Mouse (Mus musculus) gastrocnemius, adult 2 months (tissue): ENCODE data around the gene Carhsp1. TPM values are rescaled to one million over a fixed set of nuclear protein-coding genes. Genes with fewer than 3 reads are reported as not detected.

Experiments
- DNase-seq: peaks from one replicate; pipeline ENCODE4 v3.0.0; 2022
- H3K27ac ChIP-seq: fragments of 200-600 bp; 2 replicates; pipeline ENCODE4 v1.8.1; 2022; ENCODE audit warnings: mild to moderate bottlenecking
- H3K4me3 ChIP-seq: fragments of 200-600 bp; 2 replicates; pipeline ENCODE4 v1.8.1; 2022; ENCODE audit warnings: mild to moderate bottlenecking, moderate library complexity
- CTCF ChIP-seq: fragments of 200-600 bp; IDR thresholded peaks from 2 replicates; pipeline ENCODE4 v1.8.1; 2022; ENCODE audit warnings: antibody characterized with exemption, mild to moderate bottlenecking, moderate library complexity
- intact Hi-C: fragments of 180-260 bp; cut with DNase I; formaldehyde crosslinking; loops from one replicate; pipeline ENCODE4 v1.15.1; 2025
- total RNA-seq, 2 experiments: library from RNA; stranded (reverse); gene quantifications; 2 replicates each; pipeline ENCODE4 v1.2.3; 2021

Carhsp1 gene
- total RNA-seq, 2 experiments from 2014 or later, result 5.8 to 8.7 TPM

DNA sequence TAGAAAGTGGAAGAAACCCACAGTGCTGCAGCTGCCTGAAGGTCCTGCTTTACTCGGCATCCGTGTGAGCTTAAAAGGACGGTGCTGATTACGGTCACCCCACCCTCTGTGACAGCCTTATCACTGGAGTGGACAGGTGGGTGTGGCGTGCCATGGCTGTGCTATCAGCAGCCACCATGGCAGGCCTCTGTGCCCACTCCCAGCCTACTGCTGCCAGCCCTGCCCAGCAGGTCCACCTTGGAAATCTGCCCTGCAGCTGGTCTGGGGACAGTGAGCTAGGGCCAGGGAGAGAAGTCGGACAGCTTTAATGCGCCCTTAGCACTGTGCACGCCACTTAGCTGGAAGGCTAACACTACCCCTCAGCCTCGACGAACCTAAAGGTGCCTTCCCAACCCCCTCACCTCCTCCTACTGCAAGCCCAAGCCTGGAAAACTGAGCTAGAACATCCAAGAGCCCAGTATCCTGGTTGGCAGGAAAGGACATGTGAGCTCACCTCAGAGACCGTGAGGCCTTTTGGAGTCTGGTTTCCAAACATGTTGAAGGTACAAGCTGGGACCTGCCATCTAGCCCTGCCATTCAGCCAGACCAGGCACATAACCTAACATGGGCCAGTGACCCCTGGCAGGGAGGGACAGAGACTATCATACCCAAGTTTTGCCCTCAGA is 15.0 kb upstream of the Carhsp1 start:
- H3K27ac ChIP-seq, result no peak overlapping the region
- no peak for TF ChIP-seq CTCF
- intact Hi-C loops, result loop anchor here (1.0 kb wide), 2 partner anchors 82 to 182 kb away; no protein-coding TSS in a partner anchor

DNA sequence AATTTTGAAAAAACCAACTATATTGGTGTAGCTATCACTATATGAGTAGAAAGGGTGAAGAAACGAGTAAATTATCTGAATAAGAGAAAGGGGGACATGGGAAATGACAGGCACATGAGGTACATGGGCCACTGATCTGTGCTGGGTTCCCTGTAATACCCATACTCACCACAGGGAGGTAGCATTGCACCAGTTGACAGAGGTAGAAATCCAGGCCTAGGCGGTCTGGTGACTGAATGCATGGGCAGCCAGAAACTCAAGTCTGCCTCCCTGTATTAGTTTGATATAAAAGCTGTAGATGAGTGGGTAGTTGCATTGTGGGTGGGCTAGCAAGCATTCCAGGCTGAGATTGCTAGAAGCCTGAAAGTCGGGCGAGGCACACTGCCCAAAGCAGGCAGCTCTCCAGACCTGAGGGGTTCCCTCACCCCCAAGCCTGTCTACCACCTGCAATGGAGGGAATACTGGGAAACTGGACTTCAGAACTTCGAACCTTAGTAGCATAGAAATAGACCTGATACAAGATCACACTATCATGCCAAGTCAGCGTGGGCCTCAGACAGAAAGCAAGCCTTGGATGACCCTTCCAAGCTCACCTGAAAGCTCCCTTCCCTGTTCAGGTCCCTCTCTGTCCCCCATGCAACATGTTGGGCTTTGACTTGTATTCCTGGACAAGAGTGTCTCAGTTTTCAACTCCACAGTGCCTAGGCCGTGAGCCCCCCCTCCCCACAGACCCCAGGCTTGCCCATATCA is 14.3 kb upstream of the Carhsp1 start:
- peak; percentile 99 for TF ChIP-seq CTCF
- no peak overlapping the region for H3K27ac ChIP-seq
- no peak overlapping the region for H3K4me3 ChIP-seq
- intact Hi-C loops, result loop anchor here (1.0 kb wide), 2 partner anchors 83 to 183 kb away; no protein-coding TSS in a partner anchor
- DNase-seq, result peak; percentile 81

More for the DNA sequence above, 15.0 kb upstream of the Carhsp1 start:
- peak; percentile 46 for DNase-seq
- no peak overlapping the region for H3K4me3 ChIP-seq

DNA sequence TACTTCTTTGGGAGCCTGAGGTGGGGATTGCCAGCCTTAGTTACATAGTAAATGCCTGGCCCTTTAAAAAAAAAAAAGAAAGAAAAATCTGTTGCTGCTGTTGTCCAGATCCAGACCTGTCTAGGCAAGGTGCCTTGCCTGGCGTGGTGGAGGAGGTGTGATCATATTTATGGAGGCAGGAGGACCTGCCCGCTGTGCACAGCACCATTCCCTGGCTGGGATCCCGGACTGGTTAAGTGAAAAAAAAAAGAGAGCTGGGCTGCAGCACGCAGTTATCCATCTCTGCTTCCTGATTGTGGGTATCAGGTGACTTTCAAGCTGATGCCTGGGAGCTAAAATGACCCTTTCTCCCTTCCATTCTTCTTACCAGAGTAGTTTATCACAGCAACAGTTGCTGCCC is 13.1 kb upstream of the Carhsp1 start:
- intact Hi-C loops, result no loop called here
- DNase-seq, result no peak
- H3K27ac ChIP-seq, result no peak overlapping the region
- H3K4me3 ChIP-seq, result no peak overlapping the region
- no peak for TF ChIP-seq CTCF

DNA sequence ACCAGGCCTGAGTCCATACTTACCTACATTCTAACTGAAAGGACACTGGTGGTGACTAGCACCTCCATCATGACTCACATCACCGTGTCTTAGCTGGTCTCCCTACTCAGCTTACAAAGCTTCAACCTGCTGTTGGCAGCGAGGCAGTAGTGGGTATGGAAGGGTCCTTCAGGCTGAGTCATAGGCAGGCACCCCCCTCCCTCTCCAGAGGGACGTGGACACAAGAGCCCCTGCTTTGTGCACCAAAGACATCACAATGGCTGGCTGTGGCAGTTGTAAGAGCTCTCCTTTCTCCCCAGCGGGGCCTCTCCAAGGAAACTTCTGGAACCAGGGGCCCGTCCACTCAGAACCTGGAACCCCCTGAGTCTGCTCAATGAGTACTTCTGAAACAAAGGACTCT is 8.5 kb upstream of the Carhsp1 start, which contains the start of gene Gm5767:
Gm5767 (plus strand) TSS at position 301 of the 400 bp plus-strand sequence.
- H3K4me3 ChIP-seq, result no peak within 1 kb of the TSS
- no peak for DNase-seq
- H3K27ac ChIP-seq, result no peak within 1 kb of the TSS
- intact Hi-C loops, result no loop called here
- no peak for TF ChIP-seq CTCF

DNA sequence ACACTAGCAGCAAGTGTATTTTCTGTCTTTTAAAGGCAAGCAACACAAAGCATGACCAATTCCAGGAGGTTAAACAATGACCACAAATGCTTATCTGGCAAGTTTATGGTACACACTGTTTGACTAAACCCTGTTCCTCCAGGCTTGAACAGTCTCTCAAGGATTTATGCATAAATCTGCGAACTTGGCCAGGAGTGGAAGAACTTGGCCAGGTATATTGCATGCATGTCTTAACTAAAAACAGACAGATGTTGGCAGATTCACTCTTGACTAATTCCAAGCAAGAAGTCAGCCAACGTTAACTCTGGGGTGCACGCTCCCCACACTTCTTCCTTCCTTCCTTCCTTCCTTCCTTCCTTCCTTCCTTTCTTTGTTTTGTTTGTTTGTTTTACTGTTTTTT is 7.8 kb upstream of the Carhsp1 start:
- Histone ChIP-seq H3K4me3 (no peak overlapping the region), H3K27ac (no peak overlapping the region)
- intact Hi-C loops, result no loop called here
- TF ChIP-seq CTCF, result no peak
- no peak for DNase-seq

DNA sequence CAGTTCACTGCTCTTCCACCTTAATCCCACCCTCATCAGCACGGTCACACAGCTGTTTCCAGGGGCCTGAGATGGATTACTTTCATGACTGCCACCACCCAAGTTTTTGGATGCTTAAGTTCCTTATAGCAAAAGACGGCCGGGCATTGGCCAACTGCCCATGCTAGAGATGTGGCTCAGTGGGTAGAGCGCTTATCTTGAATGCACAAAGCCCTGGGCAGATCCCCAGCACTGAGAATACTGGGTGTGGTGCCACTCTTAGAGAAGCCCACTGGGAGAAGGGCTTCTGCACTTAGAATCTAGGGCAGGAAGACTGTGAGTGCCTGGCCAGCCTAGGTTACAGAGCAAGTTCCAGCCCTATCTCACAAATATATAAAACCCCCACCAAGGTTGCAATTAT is 6.7 kb upstream of the Carhsp1 start:
- intact Hi-C loops, result no loop called here

DNA sequence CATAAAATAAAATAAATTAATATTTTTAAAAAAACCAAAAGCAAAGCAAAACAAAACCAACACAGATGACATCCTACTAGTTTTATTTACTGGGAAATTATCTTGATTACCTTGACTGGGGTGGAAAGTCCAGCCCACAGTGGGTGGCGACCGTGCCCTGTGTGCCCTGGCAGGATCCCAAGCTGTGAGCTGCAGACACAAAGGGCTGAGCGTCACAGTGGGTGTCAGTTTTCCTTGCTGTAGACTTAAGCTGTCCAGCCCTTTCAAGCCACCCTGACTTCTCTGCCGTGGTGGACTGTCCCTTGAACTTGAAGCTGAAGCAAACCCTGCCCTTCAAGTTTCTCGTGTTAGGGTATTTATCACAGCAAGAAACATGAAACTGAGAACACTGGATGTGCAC is 6.1 kb upstream of the Carhsp1 start:
- intact Hi-C loops, result no loop called here
- H3K4me3 ChIP-seq, result no peak overlapping the region
- DNase-seq, result no peak
- no peak for TF ChIP-seq CTCF
- no peak overlapping the region for H3K27ac ChIP-seq

More for the DNA sequence above, 6.7 kb upstream of the Carhsp1 start:
- no peak for TF ChIP-seq CTCF
- Histone ChIP-seq H3K4me3 (no peak overlapping the region), H3K27ac (no peak overlapping the region)
- DNase-seq, result no peak

DNA sequence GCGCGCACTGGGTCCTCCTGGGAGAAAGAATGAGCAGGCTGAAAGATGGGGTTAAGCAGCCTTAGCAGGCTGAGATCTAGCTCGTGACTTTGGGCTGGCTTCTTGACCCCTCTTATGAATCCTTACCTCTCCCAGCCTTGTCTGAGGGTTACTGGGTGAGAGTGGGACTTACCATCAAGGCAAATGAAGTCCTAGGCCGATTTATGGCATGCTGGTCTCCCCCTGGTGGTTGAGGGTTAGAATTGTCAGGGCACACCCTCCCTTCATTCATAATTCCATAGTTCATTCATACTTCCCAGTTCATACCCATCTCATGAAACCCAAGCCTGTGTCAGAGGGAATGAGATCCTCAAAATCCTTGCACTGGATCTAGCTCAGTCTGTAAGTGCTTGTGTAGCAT is 4.8 kb upstream of the Carhsp1 start:
- peak; percentile 58 for DNase-seq
- peak; percentile 86 for TF ChIP-seq CTCF
- intact Hi-C loops, result loop anchor here (1.0 kb wide), 1 partner anchor 182 kb away; no protein-coding TSS in a partner anchor

DNA sequence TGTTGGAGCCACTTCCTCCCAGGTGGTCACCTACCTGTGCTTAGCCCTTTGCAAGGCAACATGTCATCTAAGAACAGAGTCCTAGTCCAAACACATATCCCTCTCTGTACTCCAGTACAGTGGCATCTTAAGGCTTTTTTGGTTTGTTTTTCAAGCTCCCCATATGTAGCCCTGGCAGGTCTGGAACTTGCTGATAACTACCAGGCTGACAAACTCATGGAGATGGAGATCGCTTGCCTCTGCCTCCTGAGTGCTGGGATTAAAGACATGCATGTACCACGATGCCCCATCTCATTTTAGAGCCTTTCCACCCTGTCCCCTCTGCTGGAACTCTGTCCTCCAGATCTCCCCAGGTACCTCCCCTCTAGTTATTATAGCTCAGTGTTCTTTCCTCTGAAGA is 4.3 kb upstream of the Carhsp1 start:
- no peak for DNase-seq
- intact Hi-C loops, result no loop called here
- Histone ChIP-seq H3K4me3 (no peak overlapping the region), H3K27ac (no peak overlapping the region)
- no peak for TF ChIP-seq CTCF

More for the DNA sequence above, 4.8 kb upstream of the Carhsp1 start:
- H3K27ac ChIP-seq, result no peak overlapping the region
- no peak overlapping the region for H3K4me3 ChIP-seq

DNA sequence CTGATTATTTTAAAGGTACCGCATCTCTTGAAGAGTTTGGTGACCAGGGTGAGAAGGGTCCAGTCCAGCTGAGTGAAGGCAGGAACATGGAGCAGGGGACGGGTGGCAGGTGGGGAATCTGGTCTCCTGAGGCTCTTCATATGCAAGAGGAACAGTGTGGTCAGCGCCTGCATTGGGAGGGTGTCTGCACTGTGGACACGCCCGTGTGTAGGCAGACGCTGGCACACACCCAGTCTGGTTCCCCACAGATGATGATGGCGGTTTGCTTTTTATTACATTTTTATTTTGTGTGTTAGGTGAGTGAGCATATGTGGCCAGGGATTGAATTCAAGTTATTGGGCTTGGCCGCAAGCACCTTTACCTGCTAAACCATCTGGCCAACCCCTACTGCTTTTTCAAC is 3.6 kb upstream of the Carhsp1 start:
- intact Hi-C loops, result loop anchor here (2.0 kb wide), 2 partner anchors 33 to 263 kb away; no protein-coding TSS in a partner anchor
- H3K4me3 ChIP-seq, result no peak overlapping the region
- no peak for DNase-seq
- no peak overlapping the region for H3K27ac ChIP-seq
- TF ChIP-seq CTCF, result no peak

DNA sequence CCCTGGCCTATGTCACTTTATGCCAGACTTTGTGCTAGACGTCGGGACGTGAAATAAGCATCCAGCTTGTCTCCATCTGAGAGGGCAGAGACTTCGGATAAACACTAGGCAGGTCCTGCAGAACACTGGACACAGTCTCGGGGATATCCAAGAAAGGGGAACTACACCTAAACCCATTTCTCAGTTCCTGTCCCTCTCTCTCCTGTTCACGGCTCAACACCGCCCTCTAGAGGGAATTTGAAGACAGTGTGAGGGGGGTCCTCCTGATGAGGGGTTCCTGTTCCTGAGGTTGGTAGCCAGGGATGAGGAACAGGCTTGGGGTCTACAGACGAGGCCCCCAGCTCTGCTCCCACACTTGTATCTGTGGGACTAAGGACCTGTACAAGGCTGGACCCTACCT is 2.2 kb upstream of the Carhsp1 start:
- peak; percentile 80 for TF ChIP-seq CTCF
- Histone ChIP-seq H3K27ac (no peak overlapping the region), H3K4me3 (no peak overlapping the region)
- intact Hi-C loops, result loop anchor here (2.0 kb wide), 2 partner anchors 31 to 261 kb away; no protein-coding TSS in a partner anchor
- peak; percentile 51 for DNase-seq

DNA sequence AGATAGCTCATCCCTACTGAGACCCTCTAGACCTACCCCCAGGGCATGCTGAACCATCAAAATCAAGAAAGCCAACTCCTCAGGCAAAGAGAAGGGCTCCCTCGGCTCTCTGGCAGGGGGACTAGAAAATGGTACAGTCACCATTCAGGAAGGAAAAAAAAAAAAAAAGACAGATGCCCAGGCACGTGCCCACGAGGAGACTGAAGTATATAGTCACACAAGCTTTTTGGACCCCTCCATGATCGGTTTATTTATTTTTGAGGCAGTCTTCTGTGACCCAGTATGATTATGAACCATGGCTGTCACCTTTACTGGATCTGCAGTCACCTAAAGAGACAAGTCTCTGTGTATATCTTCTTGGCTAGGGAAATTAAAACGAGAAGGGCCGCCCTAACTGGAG is 1.4 kb upstream of the Carhsp1 start:
- Histone ChIP-seq H3K27ac (no peak overlapping the region), H3K4me3 (no peak overlapping the region)
- intact Hi-C loops, result no loop called here
- no peak for DNase-seq
- no peak for TF ChIP-seq CTCF

DNA sequence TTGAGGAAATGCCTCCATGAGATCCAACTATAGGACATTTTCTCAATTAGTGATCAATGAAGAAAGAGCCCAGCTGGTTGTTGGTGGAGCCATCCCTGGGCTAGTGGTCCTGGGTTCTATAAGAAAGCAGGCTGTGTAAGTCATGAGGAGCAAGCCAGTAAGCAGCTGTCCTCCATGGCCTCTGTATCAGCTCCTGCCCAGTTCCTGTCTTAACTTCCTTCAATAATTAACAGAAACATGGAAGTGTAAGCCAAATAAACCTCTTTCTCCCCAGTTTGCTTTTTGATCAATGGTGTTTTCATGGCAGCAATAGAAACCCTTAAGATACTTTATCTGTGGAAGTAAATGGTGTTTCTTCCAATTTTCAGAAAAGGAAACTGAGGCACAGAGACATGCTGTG is 856 bp upstream of the Carhsp1 start:
- Histone ChIP-seq H3K27ac (no peak overlapping the region), H3K4me3 (no peak overlapping the region)
- DNase-seq, result no peak
- intact Hi-C loops, result no loop called here
- TF ChIP-seq CTCF, result no peak
